Mouse (Mus musculus) cerebellum, adult 2 months (tissue): ENCODE results near the gene Cttnbp2nl.

Experiments
- CTCF ChIP-seq: fragments of 200-500 bp; IDR thresholded peaks from 2 replicates; pipeline ENCODE4 v1.5.1; 2011; ENCODE audit warnings: low read depth, mild to moderate bottlenecking, control low read depth, low read length, moderate library complexity, borderline replicate concordance; ENCODE audit not compliant: insufficient read depth
- POLR2A ChIP-seq: fragments of 200-500 bp; IDR thresholded peaks from 2 replicates; pipeline ENCODE4 v1.6.1; 2011; ENCODE audit warnings: low read length, control low read depth, borderline replicate concordance; ENCODE audit not compliant: insufficient read depth

DNA sequence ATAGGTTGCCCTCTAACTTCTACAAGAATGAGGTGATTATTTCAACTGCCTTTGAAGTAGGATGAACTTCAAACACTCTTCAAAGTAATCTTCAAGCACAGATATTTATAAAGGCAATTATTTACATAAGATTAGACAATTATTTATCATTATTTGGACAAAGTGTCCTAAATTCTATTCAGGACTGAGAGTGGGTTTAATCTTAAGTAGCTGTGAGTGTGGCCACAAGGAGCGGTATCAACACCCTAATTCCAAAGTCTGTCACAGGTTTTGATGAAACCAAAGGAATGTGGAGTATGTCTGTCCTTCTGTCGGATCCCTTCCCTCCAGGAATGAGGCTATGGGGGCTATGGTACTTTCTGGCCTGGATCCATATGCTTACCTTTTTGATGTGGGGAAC lies 38.0 kb downstream of the Cttnbp2nl start:
- TF ChIP-seq CTCF (no peak), POLR2A (no peak)
